Mouse (Mus musculus) ES-Bruce4 (cell line): ENCODE measurements at regions not wholly inside any gene's neighbourhood (a gene's known extent, or its start where the extent isn't known, plus 50 kb on each side); places are given as distances from the start of the nearest gene placed in this dataset.

Source experiments
- EP300 ChIP-seq: IDR thresholded peaks from 2 replicates; pipeline ENCODE4 v1.6.1; 2011; ENCODE audit warnings: low read depth, low read length; ENCODE audit not compliant: insufficient read depth
- POLR2A ChIP-seq: IDR thresholded peaks from one replicate; pipeline ENCODE4 v1.8.1; 2011; ENCODE audit warnings: low read length; ENCODE audit not compliant: insufficient read depth

GRCm38 (mm10) chr7:129743955-129744666, 152.4 kb downstream of the Wdr11 start:
- no peak for TF ChIP-seq POLR2A
- TF ChIP-seq EP300 = no peak
